Mouse (Mus musculus): ENCODE data around the gene Pak6. TPM values are rescaled to one million over a fixed set of nuclear protein-coding genes. Genes with fewer than 3 reads are reported as not detected.
"Not testable (repeated sequence)": the region's sequence is repeated elsewhere in the genome, so short reads cannot be mapped to it uniquely, and the experiment has no call there.

The Pak6 gene
- polyA plus RNA-seq, 1 experiment from 2014 or later = 1.2 TPM

DNA sequence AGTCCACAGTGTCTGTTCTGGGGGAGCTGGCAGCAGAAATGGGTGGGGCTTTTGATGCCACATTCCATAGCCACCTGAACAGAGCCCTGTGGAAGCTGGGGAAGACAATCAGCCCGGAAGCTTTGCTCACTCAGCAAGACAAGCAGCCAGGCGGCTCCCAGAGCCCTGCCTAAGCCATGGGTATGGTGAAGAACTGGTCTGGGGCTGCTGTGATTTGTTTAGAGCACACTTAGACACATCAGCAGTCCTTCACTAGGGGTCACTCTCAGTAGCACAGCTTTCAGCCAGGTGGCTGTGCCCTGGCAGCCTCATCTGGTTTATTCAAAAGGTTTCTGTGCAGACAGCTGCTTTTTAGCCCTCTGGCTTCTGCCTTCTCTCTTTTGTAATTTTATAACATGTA is 22.0 kb upstream of the Pak6 start:
- DNase-seq (ENCODE audit: low spot score, missing footprints) = no peak
- ATAC-seq (ENCODE audit: low FRiP score) = no peak
- Histone ChIP-seq H3K4me2 (no peak overlapping the region), H3K36me3 (ENCODE audit: control insufficient read depth, insufficient read depth, low read length) (peaks cover 25% of the 10 kb centered on the region), H3K4me3 (ENCODE audit: low read depth, low read length) (no peak overlapping the region), H3K9me3 (ENCODE audit: control insufficient read depth, low read length) (no peaks in the 10 kb centered on the region), H3K4me1 (ENCODE audit: control insufficient read depth, insufficient read depth, low read length) (no peaks in the 10 kb centered on the region), H3K27ac (ENCODE audit: low read depth, low read length) (no peak overlapping the region), H3K27me3 (ENCODE audit: control insufficient read depth, insufficient read depth, low read length) (no peaks in the 10 kb centered on the region), H3K9ac (ENCODE audit: low read length) (no peak overlapping the region)
- 63% methylated on average over 2 of the region's 2 CpGs for WGBS

DNA sequence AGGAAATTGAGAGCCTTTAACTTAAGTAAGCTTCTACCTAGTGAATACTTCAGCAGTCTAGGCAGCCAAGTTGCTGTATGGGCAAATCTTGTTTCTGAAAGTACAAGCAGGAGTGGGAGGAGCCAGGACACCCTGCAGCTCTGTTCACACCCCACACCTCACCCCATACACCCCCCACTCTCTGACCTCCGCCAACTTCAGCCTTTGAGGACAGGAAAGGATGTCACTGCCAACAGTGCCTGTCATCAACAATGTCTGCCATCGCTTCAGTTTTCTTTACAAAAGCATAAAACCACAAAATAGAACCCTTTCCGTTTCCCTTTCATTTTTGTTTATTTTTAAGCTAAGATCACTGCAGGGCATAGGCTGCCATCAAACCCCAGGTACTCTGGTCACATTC is 20.7 kb upstream of the Pak6 start:
- 86% methylated on average over 3 of the region's 3 CpGs for WGBS
- Histone ChIP-seq H3K27ac (ENCODE audit: low read depth, low read length) (no peak overlapping the region), H3K4me1 (ENCODE audit: control insufficient read depth, insufficient read depth, low read length) (no peaks in the 10 kb centered on the region), H3K36me3 (ENCODE audit: control insufficient read depth, insufficient read depth, low read length) (peaks cover 25% of the 10 kb centered on the region), H3K9ac (ENCODE audit: low read length) (no peak overlapping the region), H3K9me3 (ENCODE audit: control insufficient read depth, low read length) (no peaks in the 10 kb centered on the region), H3K4me3 (ENCODE audit: low read depth, low read length) (no peak overlapping the region), H3K4me2 (no peak overlapping the region), H3K27me3 (ENCODE audit: control insufficient read depth, insufficient read depth, low read length) (no peaks in the 10 kb centered on the region)
- DNase-seq (ENCODE audit: low spot score, missing footprints) (no peak), ATAC-seq (ENCODE audit: low FRiP score) (no peak)

DNA sequence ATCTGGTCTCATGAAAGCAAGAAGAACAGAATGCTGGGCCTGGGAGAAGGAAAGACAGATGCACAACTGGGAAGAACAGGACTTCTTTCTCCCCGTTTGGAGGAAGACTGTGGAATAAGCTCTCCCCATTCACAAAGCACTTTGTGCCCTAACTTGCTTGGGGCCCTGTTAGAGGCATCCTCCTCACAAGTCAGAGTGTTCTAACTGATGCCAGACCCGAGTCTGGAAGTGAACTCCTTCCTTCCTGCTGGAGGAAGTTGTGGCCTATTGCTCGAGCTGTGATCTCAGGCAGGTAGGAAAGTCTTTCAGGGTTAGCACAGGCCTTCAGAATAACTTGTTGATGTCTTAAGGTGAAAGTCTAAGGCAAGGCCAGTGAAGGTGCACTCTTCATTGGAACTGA is 20.2 kb upstream of the Pak6 start:
- no peaks in the 10 kb centered on the region for H3K9me3 ChIP-seq (ENCODE audit: control insufficient read depth, low read length)
- 82% methylated on average over 3 of the region's 3 CpGs for WGBS
- no peak overlapping the region for H3K9ac ChIP-seq (ENCODE audit: low read length)
- no peak for ATAC-seq (ENCODE audit: low FRiP score)
- no peaks in the 10 kb centered on the region for H3K4me1 ChIP-seq (ENCODE audit: control insufficient read depth, insufficient read depth, low read length)
- no peaks in the 10 kb centered on the region for H3K27me3 ChIP-seq (ENCODE audit: control insufficient read depth, insufficient read depth, low read length)
- no peak overlapping the region for H3K4me2 ChIP-seq
- no peak overlapping the region for H3K4me3 ChIP-seq (ENCODE audit: low read depth, low read length)
- H3K27ac ChIP-seq (ENCODE audit: low read depth, low read length) = no peak overlapping the region
- DNase-seq (ENCODE audit: low spot score, missing footprints) = no peak
- peaks cover 25% of the 10 kb centered on the region for H3K36me3 ChIP-seq (ENCODE audit: control insufficient read depth, insufficient read depth, low read length)

DNA sequence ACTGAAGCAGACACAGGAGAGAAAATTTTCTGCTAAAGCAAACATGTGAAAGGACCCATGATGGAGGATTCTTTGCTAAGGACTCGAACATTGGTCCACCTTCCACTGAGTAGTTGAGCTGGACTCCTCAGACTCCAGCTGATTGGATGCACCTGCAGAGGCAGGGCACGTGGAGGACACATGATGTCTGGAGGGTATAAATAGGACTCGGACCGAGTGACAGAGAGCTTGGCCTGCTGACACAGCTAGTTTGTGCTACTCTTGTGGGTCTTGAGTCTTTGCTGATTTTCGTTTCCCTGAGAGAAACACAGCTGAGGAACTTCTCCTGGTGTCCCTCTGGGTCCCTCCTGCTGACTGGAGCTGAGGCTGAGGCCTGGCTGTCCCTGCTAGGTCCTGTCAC is 16.4 kb upstream of the Pak6 start:
- no peaks in the 10 kb centered on the region for H3K9me3 ChIP-seq (ENCODE audit: control insufficient read depth, low read length)
- H3K4me1 ChIP-seq (ENCODE audit: control insufficient read depth, insufficient read depth, low read length) = no peaks in the 10 kb centered on the region
- 98% methylated on average over 5 of the region's 5 CpGs for WGBS
- ATAC-seq (ENCODE audit: low FRiP score) (no peak), DNase-seq (ENCODE audit: low spot score, missing footprints) (no peak)
- H3K9ac ChIP-seq (ENCODE audit: low read length) = no peak overlapping the region
- no peak overlapping the region for H3K4me3 ChIP-seq (ENCODE audit: low read depth, low read length)
- peaks cover 18% of the 10 kb centered on the region for H3K36me3 ChIP-seq (ENCODE audit: control insufficient read depth, insufficient read depth, low read length)
- H3K27me3 ChIP-seq (ENCODE audit: control insufficient read depth, insufficient read depth, low read length) = no peaks in the 10 kb centered on the region
- H3K27ac ChIP-seq (ENCODE audit: low read depth, low read length) = no peak overlapping the region
- H3K4me2 ChIP-seq = no peak overlapping the region

DNA sequence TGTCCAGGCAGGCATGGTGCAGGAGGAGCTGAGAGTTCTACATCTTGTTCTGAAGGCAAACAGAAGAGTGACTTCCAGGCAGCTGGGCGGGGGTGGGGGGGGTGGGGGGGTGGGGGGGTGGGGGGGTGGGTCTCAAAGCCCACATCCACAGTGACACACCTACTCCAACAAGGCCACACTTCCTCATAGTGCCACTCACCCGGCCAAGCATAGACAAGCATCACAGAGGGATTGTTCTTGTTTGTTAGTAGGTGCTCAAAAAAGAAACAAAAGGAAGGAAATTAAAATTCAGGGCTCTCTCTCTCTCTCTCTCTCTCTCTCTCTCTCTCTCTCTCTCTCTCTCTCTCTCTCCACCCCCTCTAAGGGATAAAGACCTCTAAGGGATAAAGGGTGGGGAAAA is 12.4 kb upstream of the Pak6 start:
- not testable (repeated sequence) for DNase-seq (ENCODE audit: low spot score, missing footprints)

DNA sequence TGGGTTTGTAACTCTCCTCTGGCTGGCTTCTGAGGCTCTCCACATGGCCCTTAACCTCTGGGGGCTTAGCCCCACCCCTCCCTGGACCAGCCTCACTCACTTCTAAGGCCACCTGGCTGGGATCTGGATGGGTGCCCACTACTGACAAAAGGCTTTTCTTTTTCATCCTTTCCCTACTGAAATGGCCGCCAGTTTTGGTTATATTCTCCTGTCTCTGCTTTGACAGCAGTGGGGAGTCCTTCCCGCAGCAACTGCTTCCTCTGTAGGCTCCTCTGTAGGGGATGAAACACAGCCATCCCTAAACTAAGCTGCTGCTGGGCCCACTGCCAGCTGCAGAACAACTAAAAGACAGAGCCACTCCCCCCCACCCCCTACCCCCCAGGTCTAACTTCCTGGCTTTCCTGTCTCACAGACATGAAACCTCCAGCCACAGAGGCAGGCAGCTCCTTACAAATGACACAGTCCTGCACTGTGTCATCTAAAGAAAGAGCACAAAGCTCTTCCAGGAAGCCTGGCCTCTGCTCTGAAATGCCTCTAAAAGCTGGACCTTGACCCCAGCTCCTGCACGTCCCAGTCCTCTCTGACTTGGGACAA is 6.3 kb upstream of the Pak6 start:
- 26% methylated on average over 3 of the region's 3 CpGs for whole genome bisulfite sequencing
- Histone ChIP-seq H3K27me3 (ENCODE audit: control insufficient read depth, insufficient read depth, low read length) (no peaks in the 10 kb centered on the region), H3K4me2 (no peak overlapping the region), H3K4me1 (ENCODE audit: control insufficient read depth, insufficient read depth, low read length) (peaks cover 8% of the 10 kb centered on the region), H3K36me3 (ENCODE audit: control insufficient read depth, insufficient read depth, low read length) (no peaks in the 10 kb centered on the region; the same call in 1 of the 2 replicates), H3K4me3 (ENCODE audit: low read depth, low read length) (no peak overlapping the region), H3K9ac (ENCODE audit: low read length) (0 out of 2 replicates have a peak overlapping the region, but pooled peaks have one; percentile 5), H3K27ac (ENCODE audit: low read depth, low read length) (no peak overlapping the region; the same call in 1 of the 2 replicates), H3K9me3 (ENCODE audit: control insufficient read depth, low read length) (no peaks in the 10 kb centered on the region)
- DNase-seq (ENCODE audit: low spot score, missing footprints) (no peak), ATAC-seq (ENCODE audit: low FRiP score) (no peak)

More for the DNA sequence above, 12.4 kb upstream of the Pak6 start:
- 75% methylated on average over 2 of the region's 2 CpGs for WGBS
- H3K4me1 ChIP-seq (ENCODE audit: control insufficient read depth, insufficient read depth, low read length); H3K27ac ChIP-seq (ENCODE audit: low read depth, low read length); H3K9me3 ChIP-seq (ENCODE audit: control insufficient read depth, low read length); H3K36me3 ChIP-seq (ENCODE audit: control insufficient read depth, insufficient read depth, low read length); H3K9ac ChIP-seq (ENCODE audit: low read length); ATAC-seq (ENCODE audit: low FRiP score); H3K4me3 ChIP-seq (ENCODE audit: low read depth, low read length); H3K27me3 ChIP-seq (ENCODE audit: control insufficient read depth, insufficient read depth, low read length); H3K4me2 ChIP-seq: not testable (repeated sequence)

DNA sequence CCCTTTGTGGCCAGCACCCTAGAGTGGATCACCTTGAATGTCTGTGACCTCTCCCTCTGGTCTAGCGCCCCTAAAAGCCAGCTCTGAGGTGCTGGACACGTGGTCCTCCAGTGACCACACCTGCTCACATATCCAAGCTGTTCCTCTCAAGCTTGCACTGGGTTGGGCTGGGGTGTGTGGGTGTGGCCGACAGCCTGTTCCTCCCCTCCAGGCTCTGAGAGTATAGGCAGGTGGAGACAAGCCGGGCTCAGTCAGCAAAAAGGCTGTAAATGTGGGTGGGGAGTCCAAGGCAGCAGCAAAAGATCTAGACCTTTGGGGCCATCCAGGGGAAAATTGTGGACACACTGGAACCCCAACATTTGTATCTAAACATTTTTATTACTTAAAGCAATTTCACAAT is 4.6 kb upstream of the Pak6 start:
- 64% methylated on average over 4 of the region's 4 CpGs for WGBS
- no peak overlapping the region for H3K27ac ChIP-seq (ENCODE audit: low read depth, low read length)

DNA sequence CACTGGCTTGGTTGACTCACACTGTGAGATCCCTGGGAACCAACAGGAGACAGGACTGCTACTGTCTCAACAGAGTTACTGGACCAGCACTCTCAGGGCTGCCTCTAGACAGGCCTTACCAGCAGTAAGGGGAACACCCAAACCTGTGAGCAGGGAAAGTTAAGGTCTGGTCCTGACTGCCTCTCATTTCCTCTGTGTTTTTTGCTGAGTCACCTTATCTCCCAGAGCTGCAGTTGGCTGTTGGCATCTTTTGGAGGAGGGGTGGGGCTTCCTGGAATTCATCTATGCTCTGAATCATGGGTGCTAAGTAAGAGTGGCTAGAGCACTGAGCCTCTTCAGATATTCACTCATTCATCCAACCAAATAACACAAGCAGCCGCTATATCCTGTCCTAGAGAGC is 4.0 kb upstream of the Pak6 start:
- H3K4me1 ChIP-seq (ENCODE audit: control insufficient read depth, insufficient read depth, low read length) = peaks cover 20% of the 10 kb centered on the region
- H3K4me2 ChIP-seq = no peak overlapping the region
- 75% methylated on average over 1 of the region's 1 CpGs for WGBS
- ATAC-seq (ENCODE audit: low FRiP score) (no peak), DNase-seq (ENCODE audit: low spot score, missing footprints) (no peak)
- peaks cover 14% of the 10 kb centered on the region for H3K27me3 ChIP-seq (ENCODE audit: control insufficient read depth, insufficient read depth, low read length)
- no peak overlapping the region for H3K9ac ChIP-seq (ENCODE audit: low read length)
- no peak overlapping the region for H3K27ac ChIP-seq (ENCODE audit: low read depth, low read length)
- H3K9me3 ChIP-seq (ENCODE audit: control insufficient read depth, low read length) = no peaks in the 10 kb centered on the region
- no peak overlapping the region for H3K4me3 ChIP-seq (ENCODE audit: low read depth, low read length)
- H3K36me3 ChIP-seq (ENCODE audit: control insufficient read depth, insufficient read depth, low read length) = no peaks in the 10 kb centered on the region

More for the DNA sequence above, 4.6 kb upstream of the Pak6 start:
- no peaks in the 10 kb centered on the region for H3K9me3 ChIP-seq (ENCODE audit: control insufficient read depth, low read length)
- H3K27me3 ChIP-seq (ENCODE audit: control insufficient read depth, insufficient read depth, low read length) = peaks cover 7% of the 10 kb centered on the region
- peaks cover 15% of the 10 kb centered on the region for H3K4me1 ChIP-seq (ENCODE audit: control insufficient read depth, insufficient read depth, low read length)
- no peak for ATAC-seq (ENCODE audit: low FRiP score)
- no peak overlapping the region for H3K4me3 ChIP-seq (ENCODE audit: low read depth, low read length)
- no peak overlapping the region for H3K4me2 ChIP-seq
- no peak overlapping the region for H3K9ac ChIP-seq (ENCODE audit: low read length)
- DNase-seq (ENCODE audit: low spot score, missing footprints) = no peak
- H3K36me3 ChIP-seq (ENCODE audit: control insufficient read depth, insufficient read depth, low read length) = no peaks in the 10 kb centered on the region

DNA sequence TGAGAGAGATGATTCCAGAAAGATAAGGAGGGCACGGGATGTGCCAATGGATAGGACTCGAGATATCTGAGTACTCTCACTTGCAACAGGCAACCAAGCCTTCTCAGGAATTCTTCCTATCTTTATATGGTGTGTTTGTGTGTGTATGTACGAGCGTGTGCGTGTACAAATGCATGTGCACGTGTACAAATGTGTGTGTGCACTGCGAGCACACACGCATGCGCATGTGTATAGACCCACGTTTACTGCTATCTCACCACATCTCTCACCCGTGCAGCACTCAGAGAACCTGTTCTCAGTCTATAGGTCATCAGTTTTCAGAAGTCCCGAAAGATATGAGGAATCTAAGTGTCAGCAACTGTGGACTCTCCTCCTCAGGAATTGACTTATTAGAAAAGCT is 3.6 kb upstream of the Pak6 start:
- peak overlapping the region; percentile 59 for H3K9ac ChIP-seq (ENCODE audit: low read length)

More for the DNA sequence above, 3.6 kb upstream of the Pak6 start:
- Histone ChIP-seq H3K27ac (ENCODE audit: low read depth, low read length) (no peak overlapping the region; the same call in 1 of the 2 replicates), H3K9me3 (ENCODE audit: control insufficient read depth, low read length) (no peaks in the 10 kb centered on the region), H3K4me2 (no peak overlapping the region; the same call in 1 of the 2 replicates), H3K4me3 (ENCODE audit: low read depth, low read length) (no peak overlapping the region), H3K36me3 (ENCODE audit: control insufficient read depth, insufficient read depth, low read length) (no peaks in the 10 kb centered on the region), H3K4me1 (ENCODE audit: control insufficient read depth, insufficient read depth, low read length) (peaks cover 20% of the 10 kb centered on the region), H3K27me3 (ENCODE audit: control insufficient read depth, insufficient read depth, low read length) (peaks cover 18% of the 10 kb centered on the region)
- no peak for DNase-seq (ENCODE audit: low spot score, missing footprints)
- no peak for ATAC-seq (ENCODE audit: low FRiP score)
- whole genome bisulfite sequencing = 88% methylated on average over 12 of the region's 12 CpGs
